Mouse (Mus musculus): Measurements from ENCODE around the gene Ankrd49. TPM values are rescaled to one million over a fixed set of nuclear protein-coding genes. Genes with fewer than 3 reads are reported as not detected.

Ankrd49 gene
- polyA plus RNA-seq, 1 experiment from 2014 or later = 48.6 TPM

Other genes with a start within 250 kb of the Ankrd49 start
- 9.9 and 10.9 TPM in 2 replicates for gene Amotl1, start 139.8 kb downstream of the Ankrd49 start, polyA plus RNA-seq (2014; fragmentation: Nextera tagmentation; extraction: Ambion mirVana)
- 0.10 and 0.17 TPM in 2 replicates for gene Piwil4, start 44.1 kb downstream of the Ankrd49 start, polyA plus RNA-seq (2014; fragmentation: Nextera tagmentation; extraction: Ambion mirVana)
- gene Fut4, start 32.5 kb downstream of the Ankrd49 start, polyA plus RNA-seq (2014; fragmentation: Nextera tagmentation; extraction: Ambion mirVana) = 0.36 and 0.58 TPM in 2 replicates
- 3.2 and 4.5 TPM in 2 replicates for gene 1700012B09Rik, start 13.8 kb downstream of the Ankrd49 start, polyA plus RNA-seq (2014; fragmentation: Nextera tagmentation; extraction: Ambion mirVana)
- gene Mre11a, start 202 bp downstream of the Ankrd49 start, polyA plus RNA-seq (2014; fragmentation: Nextera tagmentation; extraction: Ambion mirVana) = 12.3 and 14.1 TPM in 2 replicates
- gene Gpr83, start 75.4 kb upstream of the Ankrd49 start, polyA plus RNA-seq (2014; fragmentation: Nextera tagmentation; extraction: Ambion mirVana) = 0.72 and 1.7 TPM in 2 replicates
- gene Izumo1r, start 119.1 kb upstream of the Ankrd49 start, polyA plus RNA-seq (2014; fragmentation: Nextera tagmentation; extraction: Ambion mirVana) = not detected in 2 replicates

All from forebrain, embryonic 14.5 days (tissue).